Mouse (Mus musculus): ENCODE measurements around the gene Gadd45g.

DNA sequence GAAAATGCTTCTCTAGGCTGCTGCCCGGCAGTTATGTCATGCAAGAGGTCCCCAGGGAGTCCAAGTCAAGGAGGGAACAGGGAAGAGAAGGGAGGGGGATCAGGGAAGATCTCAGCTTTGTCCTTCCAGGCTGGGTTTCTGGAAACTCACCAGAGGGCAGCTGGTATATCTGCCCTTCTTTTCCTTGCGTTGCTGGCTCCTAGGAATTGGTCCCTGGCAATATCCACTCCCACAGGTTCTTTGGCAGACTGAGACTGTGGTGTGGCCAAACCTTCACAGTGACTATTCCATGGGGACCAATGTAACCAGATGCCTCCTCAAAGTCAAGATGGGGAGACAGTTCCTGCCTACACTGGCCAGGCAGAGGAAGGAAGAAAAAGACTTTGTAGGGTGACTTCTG, 41.9 kb downstream of the Gadd45g start:
- TF ChIP-seq CTCF (IDR thresholded peaks at IDR 0.05; ENCODE audit: control insufficient read depth, insufficient read depth, insufficient read length) (no peak), MAX (IDR thresholded peaks at IDR 0.05) (no peak), MYOD1 (IDR thresholded peaks at IDR 0.05; ENCODE audit: control insufficient read depth, insufficient read length, low read depth) (no peak), USF1 (IDR thresholded peaks at IDR 0.05; ENCODE audit: low read depth) (no peak), MYOG (IDR thresholded peaks at IDR 0.05; ENCODE audit: control insufficient read depth, extremely low read depth, insufficient read length) (no peak), FOSL1 (IDR thresholded peaks at IDR 0.05; ENCODE audit: insufficient read depth, low read length, poor library complexity, severe bottlenecking) (no peak)
